Mouse (Mus musculus) adrenal gland, adult (tissue): ENCODE measurements around the gene Ppp1r10.
A peak's percentile ranks its signal among the peaks of the same experiment; 100 is the strongest.
"Not testable (repeated sequence)": the region's sequence is repeated elsewhere in the genome, so short reads cannot be mapped to it uniquely, and the experiment has no call there.

Source experiments
- DNase-seq, 2 experiments: peaks; one replicate each; pipeline ENCODE4 v3.0.0; 2022 to 2023; ENCODE audit warnings: low spot score in 1 of 2; ENCODE audit not compliant: inconsistent age in 2 of 2

The Ppp1r10 gene

GRCm38 (mm10) chr17:35927471-35927870 is 11.2 kb downstream of the Ppp1r10 start:
- no peak for DNase-seq

- DNase-seq: no peak
These were observed 13.3 kb downstream of the Ppp1r10 start for GRCm38 (mm10) chr17:35929534-35929933.

GRCm38 (mm10) chr17:35930627-35931026 is 14.4 kb downstream of the Ppp1r10 start:
- no peak for DNase-seq

- peak in 1 of 2 experiments; percentile 17 for DNase-seq
These were observed 16.4 kb downstream of the Ppp1r10 start for GRCm38 (mm10) chr17:35932608-35933007.

- not testable (repeated sequence) for DNase-seq
These were observed 19.5 kb downstream of the Ppp1r10 start for GRCm38 (mm10) chr17:35935763-35936162.

GRCm38 (mm10) chr17:35937700-35938348 is 21.6 kb downstream of the Ppp1r10 start:
- peak; percentile 49 to 79 for DNase-seq

GRCm38 (mm10) chr17:35939108-35939507 is 22.9 kb downstream of the Ppp1r10 start:
- no peak for DNase-seq

- DNase-seq: no peak
These were observed 23.7 kb downstream of the Ppp1r10 start for GRCm38 (mm10) chr17:35939941-35940340.

GRCm38 (mm10) chr17:35950946-35951345 is 34.7 kb downstream of the Ppp1r10 start:
- DNase-seq: not testable (repeated sequence)

- DNase-seq: not testable (repeated sequence)
These were observed 36.3 kb downstream of the Ppp1r10 start for GRCm38 (mm10) chr17:35952559-35952958.

GRCm38 (mm10) chr17:35954665-35955064 is 38.4 kb downstream of the Ppp1r10 start:
- no peak for DNase-seq

- no peak for DNase-seq
These were observed 42.4 kb downstream of the Ppp1r10 start for GRCm38 (mm10) chr17:35958533-35959223.

GRCm38 (mm10) chr17:35963279-35963678 is 47.0 kb downstream of the Ppp1r10 start:
- DNase-seq: no peak

- no peak for DNase-seq
These were observed 51.4 kb downstream of the Ppp1r10 start for GRCm38 (mm10) chr17:35967621-35968020.

GRCm38 (mm10) chr17:35969418-35970389 is 53.5 kb downstream of the Ppp1r10 start, which contains the start of gene Abcf1:
Gene Abcf1, minus strand, starts transcription at chr17:35969761.
- peak; percentile 99 to 100 for DNase-seq

GRCm38 (mm10) chr17:35972131-35972530 is 55.9 kb downstream of the Ppp1r10 start:
- no peak for DNase-seq

GRCm38 (mm10) chr17:35978811-35979400 is 62.7 kb downstream of the Ppp1r10 start:
- DNase-seq: no peak

- DNase-seq: peak; percentile 95 to 99
These were observed 63.4 kb downstream of the Ppp1r10 start, which contains the start of the genes Gnl1 and Prr3 for GRCm38 (mm10) chr17:35979401-35980362. Gene Gnl1, plus strand, starts transcription at chr17:35979851. Gene Prr3, minus strand, starts transcription at chr17:35980236.

- DNase-seq: peak; percentile 69 to 87
These were observed 64.1 kb downstream of the Ppp1r10 start for GRCm38 (mm10) chr17:35980363-35980754.

GRCm38 (mm10) chr17:35981776-35982175 is 65.5 kb downstream of the Ppp1r10 start:
- DNase-seq: no peak
